Mouse (Mus musculus): ENCODE data around the gene B3gat1. TPM values are rescaled to one million over a fixed set of nuclear protein-coding genes. Genes with fewer than 3 reads are reported as not detected.

B3gat1 gene
- polyA plus RNA-seq (2012), result 0.01 TPM in 1 of 2 replicates, not detected in the other

DNA sequence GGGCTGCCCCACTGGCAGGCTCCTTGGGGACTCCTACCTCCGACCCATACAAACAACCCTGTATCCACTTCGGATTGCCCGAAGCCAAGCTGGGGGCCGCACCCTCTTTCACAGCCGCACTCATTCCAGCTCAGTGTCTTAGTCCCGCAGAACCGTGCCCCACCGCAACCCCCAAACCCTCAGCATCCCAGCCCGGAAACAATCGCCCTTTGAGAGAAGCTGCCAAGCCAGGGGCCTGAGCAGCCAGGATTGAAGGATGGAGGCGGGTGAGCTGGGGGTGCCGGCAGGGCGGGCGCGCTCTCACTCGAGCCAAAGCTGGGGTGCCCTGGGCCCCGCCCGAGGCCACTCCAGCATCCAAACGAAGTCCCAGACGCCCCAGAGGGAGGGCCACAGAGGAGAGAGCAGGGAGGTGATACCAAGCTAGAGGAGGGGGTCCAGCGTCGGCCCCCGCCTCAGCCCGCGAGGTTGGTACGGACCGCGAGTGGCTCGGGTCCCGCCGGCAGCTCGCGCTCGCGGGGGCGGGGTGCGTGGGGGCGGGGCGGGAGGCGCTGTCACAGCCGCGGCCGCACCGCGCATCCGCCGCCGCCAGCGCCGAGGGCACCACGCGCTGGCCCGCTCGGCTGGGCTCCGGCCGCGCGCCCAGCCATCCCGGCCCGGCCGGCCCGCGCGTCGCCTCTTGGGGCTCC, at the start of gene B3gat1:
B3gat1 (plus strand) TSS at position 523 of the 686 bp plus-strand sequence.

DNA sequence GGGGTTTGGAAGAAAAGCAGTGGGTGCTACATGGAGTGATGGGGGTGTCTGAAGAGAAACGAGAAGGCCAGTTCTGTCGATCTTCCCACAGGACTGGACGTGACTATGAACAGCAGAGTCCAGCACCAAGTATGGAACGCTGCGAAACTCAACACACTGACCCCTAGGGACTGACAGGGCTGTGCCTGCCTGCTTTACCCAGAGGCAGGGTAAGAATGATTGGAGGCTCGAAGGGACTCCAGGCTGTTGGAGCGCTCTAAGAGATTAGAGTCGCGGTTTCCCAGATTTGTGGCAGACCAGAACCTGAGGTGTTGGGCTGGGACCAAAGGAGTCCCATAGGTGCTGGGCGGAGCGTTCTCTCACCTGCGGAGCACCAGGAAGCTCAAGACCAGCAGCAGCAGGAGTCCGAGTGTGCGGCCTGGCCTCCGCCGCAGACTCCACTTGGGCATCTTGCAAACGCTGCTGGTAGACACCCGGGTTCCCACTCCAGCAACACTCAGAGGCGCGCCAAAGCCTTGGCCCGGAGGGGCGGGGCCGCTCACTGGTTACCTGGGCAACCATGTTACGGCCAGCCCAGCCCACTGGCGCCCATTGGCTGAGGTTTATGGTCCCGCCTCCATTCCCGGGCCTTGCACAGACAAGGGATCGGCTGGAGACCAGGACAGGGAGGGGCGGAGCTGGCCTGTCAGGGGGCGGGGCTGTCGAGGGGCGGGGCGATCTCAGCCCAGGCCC, 72.6 kb downstream of the B3gat1 start, which contains the start of gene Glb1l2:
Glb1l2 (minus strand) TSS at position 534 of the 732 bp plus-strand sequence.

Other genes with a start within 250 kb of the B3gat1 start
- gene Glb1l2, start 72.7 kb downstream of the B3gat1 start, polyA plus RNA-seq (2012), result not detected in 2 replicates
- not detected in 2 replicates for gene Glb1l3, start 127.2 kb downstream of the B3gat1 start, polyA plus RNA-seq (2012)
- 0.05 TPM in 1 of 2 replicates, not detected in the other for gene Gm1110, start 189.4 kb downstream of the B3gat1 start, polyA plus RNA-seq (2012)